Comparison of ENCODE assay signal across 10 mouse cellular contexts in genomic region chr2:105659350-105659749, GRCm38 (mm10). TPM values are rescaled to one million over a fixed set of nuclear protein-coding genes. Genes with fewer than 3 reads are reported as not detected.
DNase-seq lines count a peak whose midpoint lies in the region; ATAC-seq lines count a peak whose summit lies in the region.
"Had no signal": no experiment of that assay in that cellular context is flagged by ENCODE, and none has a peak within 500 bp of the region (broad histone marks: within the 10 kb centered on the region; RNA-seq: fewer than 3 reads in every experiment).

No protein-coding gene starts in this region.

- peak overlapping the region; percentile 38 for H3K4me2 ChIP-seq in midbrain, embryonic 12.5 days (replicated peaks)
- no peak overlapping the region for H3K4me2 ChIP-seq in midbrain, embryonic 16.5 days (ENCODE audit: low read length)
- H3K4me2 ChIP-seq in forebrain, embryonic 11.5 days (ENCODE audit: low read depth, low read length, severe bottlenecking) = peak overlapping the region; percentile 54; the same call in 1 of the 2 replicates

- H3K9me3 ChIP-seq in midbrain, embryonic 12.5 days = no peaks in the 10 kb centered on the region
- no peaks in the 10 kb centered on the region for H3K9me3 ChIP-seq in midbrain, embryonic 16.5 days (replicated peaks; ENCODE audit: control insufficient read depth, low read length, poor library complexity, severe bottlenecking)
- H3K9me3 ChIP-seq in forebrain, embryonic 11.5 days (ENCODE audit: control insufficient read depth, low read length) = no peaks in the 10 kb centered on the region
- H3K9me3 ChIP-seq in limb, embryonic 10.5 days (replicated peaks) = no peaks in the 10 kb centered on the region

- WGBS in midbrain, embryonic 12.5 days = 10% methylated on average over 9 of the region's 9 CpGs
- WGBS in midbrain, embryonic 16.5 days = 9% methylated on average over 9 of the region's 9 CpGs
- 14% methylated on average over 9 of the region's 9 CpGs for whole genome bisulfite sequencing in forebrain, embryonic 11.5 days
- 4% methylated on average over 9 of the region's 9 CpGs for WGBS in limb, embryonic 10.5 days

- H3K4me3 ChIP-seq in midbrain, embryonic 12.5 days = peak overlapping the region; percentile 20; the same call in 1 of the 2 replicates
- no peak overlapping the region for H3K4me3 ChIP-seq in midbrain, embryonic 16.5 days (ENCODE audit: low read depth, low read length)
- H3K4me3 ChIP-seq in forebrain, embryonic 11.5 days (ENCODE audit: low read depth, low read length) = peak overlapping the region; percentile 16; the same call in 1 of the 2 replicates
- peak overlapping the region; percentile 31; the same call in 1 of the 2 replicates for H3K4me3 ChIP-seq in limb, embryonic 10.5 days

- H3K4me1 ChIP-seq in midbrain, embryonic 12.5 days = peaks cover 21% of the 10 kb centered on the region
- H3K4me1 ChIP-seq in midbrain, embryonic 16.5 days (ENCODE audit: control insufficient read depth, insufficient read depth, low read length) = no peaks in the 10 kb centered on the region
- peaks cover 13% of the 10 kb centered on the region for H3K4me1 ChIP-seq in forebrain, embryonic 11.5 days (replicated peaks; ENCODE audit: control insufficient read depth, insufficient read depth, low read length)
- peaks cover 15% of the 10 kb centered on the region for H3K4me1 ChIP-seq in limb, embryonic 10.5 days

- ATAC-seq in midbrain, embryonic 12.5 days (ENCODE audit: low FRiP score, low read depth) = no peak
- no peak for ATAC-seq in midbrain, embryonic 16.5 days
- no peak; the same call in 1 of the 2 replicates for ATAC-seq in forebrain, embryonic 11.5 days (replicated peaks; ENCODE audit: low FRiP score)

- H3K9ac ChIP-seq in midbrain, embryonic 12.5 days (replicated peaks) = no peak overlapping the region
- no peak overlapping the region for H3K9ac ChIP-seq in midbrain, embryonic 16.5 days (ENCODE audit: low read depth, low read length)
- H3K9ac ChIP-seq in forebrain, embryonic 11.5 days (ENCODE audit: low read length) = no peak overlapping the region

- H3K27me3 ChIP-seq in midbrain, embryonic 12.5 days = peaks cover 94% of the 10 kb centered on the region
- peaks cover 63% of the 10 kb centered on the region for H3K27me3 ChIP-seq in midbrain, embryonic 16.5 days (ENCODE audit: control insufficient read depth, insufficient read depth, low read depth, low read length)
- peaks cover 42% of the 10 kb centered on the region for H3K27me3 ChIP-seq in forebrain, embryonic 11.5 days (ENCODE audit: control insufficient read depth, insufficient read depth, low read length)
- H3K27me3 ChIP-seq in limb, embryonic 10.5 days (ENCODE audit: low read depth, poor library complexity, severe bottlenecking) = peaks cover 94% of the 10 kb centered on the region

- no peak for DNase-seq in forebrain, embryonic 11.5 days (ENCODE audit: low spot score)
- DNase-seq in limb, embryonic 10.5 days (ENCODE audit: low spot score) = no peak
- DNase-seq in kidney, postnatal 36 days = no peak
- no peak for DNase-seq in urinary bladder, adult 2 months (ENCODE audit: low spot score)
- DNase-seq in urinary bladder, postnatal 10 days (ENCODE audit: low spot score) = no peak
- DNase-seq: adrenal gland, postnatal 36 days; lung, postnatal 10 days had no signal

- no peak overlapping the region for H3K27ac ChIP-seq in midbrain, embryonic 12.5 days (replicated peaks)
- H3K27ac ChIP-seq in midbrain, embryonic 16.5 days (ENCODE audit: low read length) = no peak overlapping the region
- H3K27ac ChIP-seq in forebrain, embryonic 11.5 days (ENCODE audit: low read depth, low read length) = no peak overlapping the region
- H3K27ac ChIP-seq in limb, embryonic 10.5 days = no peak overlapping the region

- H3K36me3 ChIP-seq in midbrain, embryonic 12.5 days = no peaks in the 10 kb centered on the region
- H3K36me3 ChIP-seq in midbrain, embryonic 16.5 days (ENCODE audit: control insufficient read depth, insufficient read depth, low read length) = no peaks in the 10 kb centered on the region
- H3K36me3 ChIP-seq in forebrain, embryonic 11.5 days (ENCODE audit: control insufficient read depth, insufficient read depth, low read length) = no peaks in the 10 kb centered on the region
- H3K36me3 ChIP-seq in limb, embryonic 10.5 days = no peaks in the 10 kb centered on the region

RNA-seq across cellular contexts. Expression of gene Pax6, which starts 9.3 kb away (rescaled TPM):
- polyA plus RNA-seq in midbrain, embryonic 12.5 days (2016; fragmentation: Nextera tagmentation; extraction: Ambion mirVana) = 21.5 and 74.8 TPM in 2 replicates
- 17.4 and 25.7 TPM in 2 replicates for polyA plus RNA-seq in midbrain, embryonic 16.5 days (2015; fragmentation: Nextera tagmentation; extraction: Ambion mirVana)
- 97.2 and 103 TPM in 2 replicates for polyA plus RNA-seq in forebrain, embryonic 11.5 days (2014; fragmentation: Nextera tagmentation; extraction: Ambion mirVana)
- polyA plus RNA-seq in limb, embryonic 10.5 days (2016; fragmentation: Nextera tagmentation; extraction: Ambion mirVana) = 0.09 and 0.15 TPM in 2 replicates
- polyA plus RNA-seq in urinary bladder, adult 2 months (2012; rRNA removed) = not detected in 2 replicates
- polyA plus RNA-seq: thymus, postnatal 0 days had no signal

Comparison
In these comparisons a context has a peak if more than half of its experiments do, and no peak if none do; other contexts are left out.
1. RNA of gene Pax6, which starts 9.3 kb away (polyA plus RNA-seq): 97.2 to 103 TPM in forebrain, embryonic 11.5 days, 21.5 to 74.8 TPM in midbrain, embryonic 12.5 days and 17.4 to 25.7 TPM in midbrain, embryonic 16.5 days; 0.09 to 0.15 TPM in limb, embryonic 10.5 days and not detected in urinary bladder, adult 2 months; every median in the first group is over 10 times any median in the second.